Mouse (Mus musculus) stomach, postnatal 0 days (tissue): ENCODE data around the gene Barhl1.

Experiments
- CTCF ChIP-seq: IDR thresholded peaks from 2 replicates; pipeline ENCODE4 v1.5.1; 2016; ENCODE audit warnings: antibody characterized with exemption, low read depth, mild to moderate bottlenecking, moderate library complexity
- EP300 ChIP-seq: optimal IDR thresholded peaks from 2 replicates; pipeline ENCODE3; 2016; ENCODE audit warnings: antibody characterized with exemption

GRCm38 (mm10) chr2:28875554-28875953 is 40.9 kb downstream of the Barhl1 start:
- TF ChIP-seq CTCF (no peak), EP300 (no peak)
